8 mouse cellular contexts compared by ENCODE assay signal in the genomic region with DNA sequence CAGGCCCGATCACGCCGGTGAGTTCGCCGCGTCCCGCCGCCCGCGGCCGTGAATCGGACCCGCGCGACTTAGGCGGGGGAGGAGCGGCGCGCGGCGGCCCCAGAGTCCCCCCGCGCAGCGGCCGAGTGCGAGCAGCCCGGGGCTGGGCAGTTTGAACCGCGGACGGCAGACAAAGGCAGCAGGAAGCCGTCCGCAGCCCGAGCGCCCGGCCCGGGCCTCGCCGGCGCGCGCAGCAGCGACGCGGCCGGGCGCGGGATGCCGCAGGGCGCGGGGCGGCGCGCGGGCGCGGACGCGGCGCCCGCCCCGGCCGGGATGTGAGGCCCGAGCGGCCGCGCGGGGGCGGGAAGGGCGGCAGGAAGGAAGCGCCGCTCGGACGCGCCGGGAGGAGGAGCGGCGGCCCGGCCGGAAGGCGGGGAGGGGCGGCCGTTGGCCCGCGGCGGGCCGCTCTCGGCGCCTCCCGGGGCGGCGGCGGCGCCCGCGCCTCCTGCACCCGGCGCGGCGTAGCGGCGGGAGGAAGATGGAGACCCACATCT. TPM values are rescaled to one million over a fixed set of nuclear protein-coding genes. Genes with fewer than 3 reads are reported as not detected.
DNase-seq lines count a peak whose midpoint lies in the region; ATAC-seq and TF ChIP-seq lines count a peak whose summit lies in the region.

A gene (plus strand): TSS at position 326 of the 533 bp plus-strand sequence.

- peaks cover 18% of the 10 kb centered on the region for H3K4me1 ChIP-seq in lung, adult 2 months (ENCODE audit: control insufficient read depth, insufficient read depth, low read length)
- peaks cover 1% of the 10 kb centered on the region; the same call in 1 of the 2 replicates for H3K4me1 ChIP-seq in bone marrow, adult 2 months (ENCODE audit: control insufficient read depth, insufficient read depth, low read length)
- peaks cover 28% of the 10 kb centered on the region for H3K4me1 ChIP-seq in intestine, embryonic 15.5 days (replicated peaks)
- peaks cover 36% of the 10 kb centered on the region for H3K4me1 ChIP-seq in limb, embryonic 14.5 days (ENCODE audit: control insufficient read depth, insufficient read depth, low read length)

- DNase-seq in lung, adult 2 months = no peak
- DNase-seq in lung, postnatal 10 days = no peak
- no peak for DNase-seq in gonadal fat pad, adult 2 months (ENCODE audit: low read depth)
- DNase-seq in limb, embryonic 14.5 days (ENCODE audit: low spot score) = peak; percentile 13
- no peak for DNase-seq in retina, embryonic 14.5 days (ENCODE audit: low spot score)

- H3K27ac ChIP-seq in bone marrow, adult 2 months (ENCODE audit: control insufficient read depth, insufficient read depth, low read depth, low read length, poor library complexity) = peak within 1 kb of the TSS; percentile 99
- peak within 1 kb of the TSS; percentile 95 for H3K27ac ChIP-seq in intestine, embryonic 15.5 days
- H3K27ac ChIP-seq in limb, embryonic 14.5 days (replicated peaks; ENCODE audit: low read depth, low read length) = peak within 1 kb of the TSS; percentile 98

- 0 out of 2 replicates have a peak, but pooled peaks cover 3% of the 10 kb centered on the region for H3K36me3 ChIP-seq in intestine, embryonic 15.5 days
- peaks cover 19% of the 10 kb centered on the region for H3K36me3 ChIP-seq in limb, embryonic 14.5 days (ENCODE audit: control insufficient read depth, insufficient read depth, low read length)

- TF ChIP-seq POLR2A in lung, adult 2 months (IDR thresholded peaks at IDR 0.05; ENCODE audit: borderline replicate concordance, extremely low read depth, low read depth, low read length) = 0 out of 2 replicates have a peak, but pooled peaks have one; percentile 27
- TF ChIP-seq POLR2A in bone marrow, adult 2 months (IDR thresholded peaks at IDR 0.05; ENCODE audit: borderline replicate concordance, control insufficient read depth, low read depth, low read length) = peak; percentile 8; the same call in 1 of the 2 replicates
- TF ChIP-seq POLR2A in limb, embryonic 14.5 days (IDR thresholded peaks at IDR 0.05; ENCODE audit: borderline replicate concordance, extremely low read depth, insufficient read depth, insufficient read length) = no peak

- peak within 1 kb of the TSS; percentile 87 for H3K4me2 ChIP-seq in intestine, embryonic 15.5 days (replicated peaks)
- H3K4me2 ChIP-seq in limb, embryonic 14.5 days (replicated peaks; ENCODE audit: low read depth, low read length, severe bottlenecking) = peak within 1 kb of the TSS; percentile 99

- TF ChIP-seq CTCF in lung, adult 2 months (IDR thresholded peaks at IDR 0.05; ENCODE audit: insufficient read depth, low read length) = no peak
- no peak for TF ChIP-seq CTCF in bone marrow, adult 2 months (IDR thresholded peaks at IDR 0.05; ENCODE audit: control insufficient read depth, insufficient read depth, low read length)

- H3K9ac ChIP-seq in intestine, embryonic 15.5 days = peak within 1 kb of the TSS; percentile 58
- H3K9ac ChIP-seq in limb, embryonic 14.5 days (ENCODE audit: low read depth, low read length, severe bottlenecking) = peak within 1 kb of the TSS; percentile 91

- ATAC-seq in intestine, embryonic 15.5 days = peak; percentile 89
- peak; percentile 82 for ATAC-seq in limb, embryonic 14.5 days (ENCODE audit: low FRiP score, low read depth)
- no peak for ATAC-seq in monocyte, adult 5-6 weeks (replicated peaks; ENCODE audit: insufficient number of reproducible peaks, low FRiP score, low TSS enrichment, poor library complexity, severe bottlenecking)

- peak within 1 kb of the TSS; percentile 83 for H3K4me3 ChIP-seq in lung, adult 2 months (replicated peaks; ENCODE audit: extremely low read depth, low read depth, low read length)
- H3K4me3 ChIP-seq in bone marrow, adult 2 months (replicated peaks; ENCODE audit: control insufficient read depth, low read depth, low read length) = peak within 1 kb of the TSS; percentile 95
- H3K4me3 ChIP-seq in intestine, embryonic 15.5 days (replicated peaks) = peak within 1 kb of the TSS; percentile 59
- peak within 1 kb of the TSS; percentile 85 for H3K4me3 ChIP-seq in limb, embryonic 14.5 days (replicated peaks; ENCODE audit: low read length)

- H3K27me3 ChIP-seq in intestine, embryonic 15.5 days (replicated peaks) = no peaks in the 10 kb centered on the region
- H3K27me3 ChIP-seq in limb, embryonic 14.5 days (ENCODE audit: control insufficient read depth, insufficient read depth, low read length) = no peaks in the 10 kb centered on the region

- 6% methylated on average over 81 of the region's 101 CpGs for WGBS in lung, adult 2 months
- 8% methylated on average over 100 of the region's 101 CpGs for WGBS in bone marrow, adult 2 months
- WGBS in intestine, embryonic 15.5 days = under 1% methylated on average over 65 of the region's 101 CpGs
- 0% methylated on average over 7 of the region's 101 CpGs for WGBS in limb, embryonic 14.5 days

- H3K9me3 ChIP-seq in intestine, embryonic 15.5 days = no peaks in the 10 kb centered on the region
- no peaks in the 10 kb centered on the region for H3K9me3 ChIP-seq in limb, embryonic 14.5 days (ENCODE audit: control insufficient read depth, low read length)

RNA-seq across cellular contexts. Expression of the gene that starts here (rescaled TPM):
- polyA plus RNA-seq in lung, adult 2 months (2012; rRNA removed) = 77.7 and 84.9 TPM in 2 replicates
- 12.8 and 22.8 TPM in 2 replicates for polyA plus RNA-seq in bone marrow, adult 2 months (2011; ENCODE audit: insufficient read depth, insufficient read length, low replicate concordance, missing spikeins)
- 55.5 and 62.0 TPM in 2 replicates for polyA plus RNA-seq in gonadal fat pad, adult 2 months (2012; rRNA removed)
- polyA plus RNA-seq in intestine, embryonic 15.5 days (2015; fragmentation: Nextera tagmentation; extraction: Ambion mirVana) = 4.6 and 4.7 TPM in 2 replicates
- polyA plus RNA-seq in limb, embryonic 14.5 days (2012; rRNA removed) = 39.1 and 56.2 TPM in 2 replicates
- 5.2 and 6.4 TPM in 2 replicates for polyA plus RNA-seq in limb, embryonic 14.5 days (2014; fragmentation: Nextera tagmentation; extraction: Ambion mirVana)
- total RNA-seq in monocyte, adult 5-6 weeks (2017) = 36.9 to 41.1 TPM (median 37.0 TPM) in 3 replicates
